ENCODE assay signal across 18 mouse cellular contexts in genomic region chr2:52050823-52051222, GRCm38 (mm10).
"Had no signal": no experiment of that assay in that cellular context is flagged by ENCODE, and none has a peak within 500 bp of the region (broad histone marks: within the 10 kb centered on the region; RNA-seq: fewer than 3 reads in every experiment).

No protein-coding gene starts in this region.

- H3K4me2 ChIP-seq: lung, embryonic 14.5 days; midbrain, embryonic 13.5 days; neural tube, embryonic 13.5 days; neural tube, embryonic 15.5 days had no signal

- H3K9me3 ChIP-seq: midbrain, embryonic 10.5 days; midbrain, embryonic 13.5 days; neural tube, embryonic 13.5 days; neural tube, embryonic 15.5 days had no signal

- H3K9ac ChIP-seq: lung, embryonic 14.5 days; midbrain, embryonic 13.5 days; neural tube, embryonic 13.5 days; neural tube, embryonic 15.5 days had no signal

- H3K4me3 ChIP-seq: midbrain, embryonic 10.5 days; midbrain, embryonic 13.5 days; myocyte; neural tube, embryonic 13.5 days; neural tube, embryonic 15.5 days had no signal

- H3K27me3 ChIP-seq: midbrain, embryonic 13.5 days; neural tube, embryonic 13.5 days; neural tube, embryonic 15.5 days had no signal

- H3K4me1 ChIP-seq: midbrain, embryonic 13.5 days; neural tube, embryonic 13.5 days; neural tube, embryonic 15.5 days had no signal

- H3K27ac ChIP-seq: midbrain, embryonic 10.5 days; midbrain, embryonic 13.5 days; neural tube, embryonic 13.5 days; neural tube, embryonic 15.5 days had no signal

- ATAC-seq: midbrain, embryonic 13.5 days; midbrain, embryonic 16.5 days had no signal

- DNase-seq: lung, adult 18-20 months; lung, embryonic 14.5 days; lung, postnatal 10 days; lung, postnatal 4 days; retina, postnatal 1 day; right cerebral cortex, adult 18-20 months; right cerebral cortex, postnatal 25 days; right cerebral cortex, postnatal 4 days; spleen, adult 18-20 months; thymus, adult 18-20 months; thymus, postnatal 14 days; thymus, postnatal 36 days had no signal

- H3K36me3 ChIP-seq: neural tube, embryonic 13.5 days; neural tube, embryonic 15.5 days had no signal
